Mouse (Mus musculus): Measurements from ENCODE around the gene AI413582. TPM values are rescaled to one million over a fixed set of nuclear protein-coding genes. Genes with fewer than 3 reads are reported as not detected.

AI413582 gene
- polyA plus RNA-seq, 1 experiment from 2014 or later = 20.2 TPM

- no peak overlapping the region for H3K4me2 ChIP-seq
- WGBS = 80% methylated on average over 5 of the region's 5 CpGs
- H3K9ac ChIP-seq (ENCODE audit: low read length) = no peak overlapping the region
- no peak for ATAC-seq (ENCODE audit: low FRiP score)
- no peaks in the 10 kb centered on the region for H3K27me3 ChIP-seq (ENCODE audit: control insufficient read depth, insufficient read depth, low read length)
- no peak overlapping the region for H3K4me3 ChIP-seq (ENCODE audit: low read depth, low read length)
- H3K27ac ChIP-seq (ENCODE audit: low read depth, low read length) = no peak overlapping the region
- peaks cover 9% of the 10 kb centered on the region for H3K4me1 ChIP-seq (ENCODE audit: control insufficient read depth, insufficient read depth, low read length)
- H3K9me3 ChIP-seq (ENCODE audit: control insufficient read depth, low read length) = no peaks in the 10 kb centered on the region
- H3K36me3 ChIP-seq (ENCODE audit: control insufficient read depth, insufficient read depth, low read length) = peaks cover 3% of the 10 kb centered on the region; the same call in 1 of the 2 replicates
- DNase-seq (ENCODE audit: low spot score, missing footprints) = no peak
Measured at GRCm38 (mm10) chr17:27600869-27601268, 35.3 kb upstream of the AI413582 start.

DNA sequence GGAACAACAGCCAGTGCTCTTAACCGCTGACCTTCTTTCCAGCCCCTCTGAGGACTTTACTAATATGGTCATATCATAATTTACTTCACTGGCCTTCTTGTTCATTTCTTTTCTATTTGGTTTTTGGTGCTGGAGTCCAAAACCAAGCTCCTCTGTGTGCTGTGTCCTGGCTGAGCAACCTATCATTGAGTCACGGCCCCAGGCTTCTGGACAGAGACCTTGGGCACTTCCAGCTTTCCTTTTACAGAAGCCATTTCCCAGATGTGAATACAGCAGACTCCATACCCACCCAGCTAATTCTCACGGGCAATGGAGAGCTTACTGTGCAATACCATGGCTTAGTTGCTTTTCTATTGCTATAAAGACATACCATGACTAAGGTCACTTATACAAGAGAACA is 34.7 kb upstream of the AI413582 start:
- Histone ChIP-seq H3K4me3 (ENCODE audit: low read depth, low read length) (no peak overlapping the region), H3K36me3 (ENCODE audit: control insufficient read depth, insufficient read depth, low read length) (peaks cover 5% of the 10 kb centered on the region; the same call in 1 of the 2 replicates), H3K9me3 (ENCODE audit: control insufficient read depth, low read length) (no peaks in the 10 kb centered on the region), H3K4me2 (no peak overlapping the region), H3K9ac (ENCODE audit: low read length) (no peak overlapping the region), H3K27ac (ENCODE audit: low read depth, low read length) (no peak overlapping the region), H3K27me3 (ENCODE audit: control insufficient read depth, insufficient read depth, low read length) (no peaks in the 10 kb centered on the region), H3K4me1 (ENCODE audit: control insufficient read depth, insufficient read depth, low read length) (peaks cover 9% of the 10 kb centered on the region)
- no peak for DNase-seq (ENCODE audit: low spot score, missing footprints)
- ATAC-seq (ENCODE audit: low FRiP score) = no peak
- 91% methylated on average over 3 of the region's 3 CpGs for WGBS

- WGBS = 88% methylated on average over 21 of the region's 21 CpGs
- Histone ChIP-seq H3K27me3 (ENCODE audit: control insufficient read depth, insufficient read depth, low read length) (no peaks in the 10 kb centered on the region), H3K9me3 (ENCODE audit: control insufficient read depth, low read length) (no peaks in the 10 kb centered on the region), H3K27ac (ENCODE audit: low read depth, low read length) (no peak overlapping the region), H3K4me2 (no peak overlapping the region), H3K4me3 (ENCODE audit: low read depth, low read length) (no peak overlapping the region), H3K9ac (ENCODE audit: low read length) (no peak overlapping the region), H3K4me1 (ENCODE audit: control insufficient read depth, insufficient read depth, low read length) (no peaks in the 10 kb centered on the region; the same call in 1 of the 2 replicates), H3K36me3 (ENCODE audit: control insufficient read depth, insufficient read depth, low read length) (peaks cover 9% of the 10 kb centered on the region; the same call in 1 of the 2 replicates)
- DNase-seq (ENCODE audit: low spot score, missing footprints) (no peak), ATAC-seq (ENCODE audit: low FRiP score) (no peak)
Measured at GRCm38 (mm10) chr17:27596376-27597190, 31.0 kb upstream of the AI413582 start.

GRCm38 (mm10) chr17:27595659-27596375 is 30.3 kb upstream of the AI413582 start:
- no peak for ATAC-seq (ENCODE audit: low FRiP score)
- H3K27ac ChIP-seq (ENCODE audit: low read depth, low read length) = no peak overlapping the region
- H3K4me2 ChIP-seq = no peak overlapping the region
- H3K4me3 ChIP-seq (ENCODE audit: low read depth, low read length) = no peak overlapping the region
- DNase-seq (ENCODE audit: low spot score, missing footprints) = no peak
- peaks cover 9% of the 10 kb centered on the region; the same call in 1 of the 2 replicates for H3K36me3 ChIP-seq (ENCODE audit: control insufficient read depth, insufficient read depth, low read length)
- no peaks in the 10 kb centered on the region; the same call in 1 of the 2 replicates for H3K4me1 ChIP-seq (ENCODE audit: control insufficient read depth, insufficient read depth, low read length)
- no peak overlapping the region for H3K9ac ChIP-seq (ENCODE audit: low read length)
- H3K27me3 ChIP-seq (ENCODE audit: control insufficient read depth, insufficient read depth, low read length) = no peaks in the 10 kb centered on the region
- no peaks in the 10 kb centered on the region for H3K9me3 ChIP-seq (ENCODE audit: control insufficient read depth, low read length)
- WGBS = 93% methylated on average over 15 of the region's 15 CpGs

- Histone ChIP-seq H3K4me3 (ENCODE audit: low read depth, low read length) (no peak overlapping the region), H3K9ac (ENCODE audit: low read length) (no peak overlapping the region), H3K4me2 (no peak overlapping the region), H3K9me3 (ENCODE audit: control insufficient read depth, low read length) (no peaks in the 10 kb centered on the region), H3K36me3 (ENCODE audit: control insufficient read depth, insufficient read depth, low read length) (peaks cover 9% of the 10 kb centered on the region; the same call in 1 of the 2 replicates), H3K27ac (ENCODE audit: low read depth, low read length) (no peak overlapping the region), H3K27me3 (ENCODE audit: control insufficient read depth, insufficient read depth, low read length) (no peaks in the 10 kb centered on the region), H3K4me1 (ENCODE audit: control insufficient read depth, insufficient read depth, low read length) (no peaks in the 10 kb centered on the region)
- DNase-seq (ENCODE audit: low spot score, missing footprints) (no peak), ATAC-seq (ENCODE audit: low FRiP score) (no peak)
- 96% methylated on average over 7 of the region's 7 CpGs for WGBS
Measured at GRCm38 (mm10) chr17:27592565-27592910, 27.0 kb upstream of the AI413582 start.

GRCm38 (mm10) chr17:27591826-27592564 is 26.4 kb upstream of the AI413582 start:
- Histone ChIP-seq H3K27me3 (ENCODE audit: control insufficient read depth, insufficient read depth, low read length) (no peaks in the 10 kb centered on the region), H3K27ac (ENCODE audit: low read depth, low read length) (no peak overlapping the region), H3K9ac (ENCODE audit: low read length) (no peak overlapping the region), H3K4me1 (ENCODE audit: control insufficient read depth, insufficient read depth, low read length) (no peaks in the 10 kb centered on the region), H3K36me3 (ENCODE audit: control insufficient read depth, insufficient read depth, low read length) (peaks cover 9% of the 10 kb centered on the region; the same call in 1 of the 2 replicates), H3K4me2 (no peak overlapping the region), H3K9me3 (ENCODE audit: control insufficient read depth, low read length) (no peaks in the 10 kb centered on the region), H3K4me3 (ENCODE audit: low read depth, low read length) (no peak overlapping the region)
- DNase-seq (ENCODE audit: low spot score, missing footprints) (no peak), ATAC-seq (ENCODE audit: low FRiP score) (no peak)
- 90% methylated on average over 12 of the region's 12 CpGs for WGBS

GRCm38 (mm10) chr17:27588231-27588630 is 22.7 kb upstream of the AI413582 start:
- 86% methylated on average over 8 of the region's 8 CpGs for WGBS
- no peak overlapping the region for H3K9ac ChIP-seq (ENCODE audit: low read length)

GRCm38 (mm10) chr17:27587252-27587651 is 21.7 kb upstream of the AI413582 start:
- Histone ChIP-seq H3K4me3 (ENCODE audit: low read depth, low read length) (no peak overlapping the region), H3K4me1 (ENCODE audit: control insufficient read depth, insufficient read depth, low read length) (no peaks in the 10 kb centered on the region), H3K4me2 (no peak overlapping the region), H3K27me3 (ENCODE audit: control insufficient read depth, insufficient read depth, low read length) (no peaks in the 10 kb centered on the region), H3K9ac (ENCODE audit: low read length) (no peak overlapping the region), H3K9me3 (ENCODE audit: control insufficient read depth, low read length) (no peaks in the 10 kb centered on the region), H3K27ac (ENCODE audit: low read depth, low read length) (no peak overlapping the region), H3K36me3 (ENCODE audit: control insufficient read depth, insufficient read depth, low read length) (peaks cover under 1% of the 10 kb centered on the region; the same call in 1 of the 2 replicates)
- ATAC-seq (ENCODE audit: low FRiP score) (no peak), DNase-seq (ENCODE audit: low spot score, missing footprints) (no peak)
- 74% methylated on average over 12 of the region's 12 CpGs for WGBS

More at GRCm38 (mm10) chr17:27588231-27588630, 22.7 kb upstream of the AI413582 start:
- H3K27ac ChIP-seq (ENCODE audit: low read depth, low read length) = no peak overlapping the region
- H3K4me1 ChIP-seq (ENCODE audit: control insufficient read depth, insufficient read depth, low read length) = no peaks in the 10 kb centered on the region
- ATAC-seq (ENCODE audit: low FRiP score) (no peak), DNase-seq (ENCODE audit: low spot score, missing footprints) (no peak)
- H3K4me2 ChIP-seq = no peak overlapping the region
- no peaks in the 10 kb centered on the region for H3K9me3 ChIP-seq (ENCODE audit: control insufficient read depth, low read length)
- H3K4me3 ChIP-seq (ENCODE audit: low read depth, low read length) = no peak overlapping the region
- peaks cover 2% of the 10 kb centered on the region; the same call in 1 of the 2 replicates for H3K36me3 ChIP-seq (ENCODE audit: control insufficient read depth, insufficient read depth, low read length)
- no peaks in the 10 kb centered on the region for H3K27me3 ChIP-seq (ENCODE audit: control insufficient read depth, insufficient read depth, low read length)

Data from midbrain, embryonic 11.5 days (tissue).